Mouse (Mus musculus) embryonic facial prominence, embryonic 12.5 days (tissue): ENCODE data around the gene Cep128. TPM values are rescaled to one million over a fixed set of nuclear protein-coding genes. Genes with fewer than 3 reads are reported as not detected.

ENCODE experiments used
- ATAC-seq: fragments of 200-750 bp; cut with Nextera tagmentation; 2 replicates; pipeline ENCODE4 v1.8.0; 2017; ENCODE audit not compliant: insufficient number of reproducible peaks, insufficient read depth, low FRiP score, low TSS enrichment
- H3K27ac ChIP-seq: fragments of 300-500 bp; sonication (generic); 2 replicates; pipeline ENCODE4 v1.5.1; 2016; ENCODE audit warnings: mild to moderate bottlenecking
- H3K27me3 ChIP-seq: fragments of 300-500 bp; sonication (generic); 2 replicates; pipeline ENCODE4 v1.6.1; 2016; ENCODE audit warnings: mild to moderate bottlenecking, moderate library complexity
- H3K36me3 ChIP-seq: fragments of 300-500 bp; sonication (generic); 2 replicates; pipeline ENCODE4 v1.6.1; 2016; ENCODE audit warnings: mild to moderate bottlenecking
- H3K4me1 ChIP-seq: fragments of 300-500 bp; sonication (generic); 2 replicates; pipeline ENCODE4 v1.6.1; 2016
- H3K4me2 ChIP-seq: fragments of 300-500 bp; sonication (generic); replicated peaks from 2 replicates; pipeline ENCODE4 v1.6.1; 2016; ENCODE audit warnings: mild to moderate bottlenecking, moderate library complexity
- H3K4me3 ChIP-seq: fragments of 300-500 bp; sonication (generic); 2 replicates; pipeline ENCODE4 v1.5.1; 2016; ENCODE audit warnings: mild to moderate bottlenecking
- H3K9ac ChIP-seq: fragments of 300-500 bp; sonication (generic); 2 replicates; pipeline ENCODE4 v1.6.1; 2016; ENCODE audit warnings: mild to moderate bottlenecking, moderate library complexity
- H3K9me3 ChIP-seq: fragments of 300-500 bp; sonication (generic); 2 replicates; pipeline ENCODE4 v1.6.1; 2016; ENCODE audit warnings: mild to moderate bottlenecking, moderate library complexity
- WGBS: fragments of 180-500 bp; shearing (Covaris S2); methylation state at CpG from one replicate; pipeline ENCODE4 v1.1.7; 2016; 5-methylcytosine and 5-hydroxymethylcytosine counted together
- polyA plus RNA-seq: library from polyadenylated mRNA; unstranded; fragments of >200 nt; fragmentation: Nextera tagmentation; extraction: Ambion mirVana; gene quantifications from 2 replicates; pipeline ENCODE4 v1.2.1, GENCODE M21; 2016

Cep128 gene
- polyA plus RNA-seq, 1 experiment from 2014 or later = 9.3 TPM

DNA sequence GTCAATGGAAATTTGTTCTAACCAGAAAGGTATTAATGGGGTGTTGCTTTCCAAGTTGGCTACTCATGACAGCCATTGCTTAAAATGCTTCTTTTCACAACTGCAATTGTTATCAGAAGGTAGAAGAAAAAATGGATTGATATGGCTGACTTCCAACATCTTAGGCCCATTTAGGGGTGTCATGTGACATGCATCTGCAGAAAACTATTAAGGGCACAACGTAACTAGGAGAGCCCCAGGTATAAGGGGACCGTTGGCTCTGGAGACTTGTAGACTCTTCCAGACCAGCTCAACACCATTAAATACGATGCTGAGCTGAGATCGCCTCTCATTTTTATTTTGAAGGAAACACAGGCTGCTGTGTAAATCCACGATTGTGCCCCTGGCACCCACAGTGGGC, 308.6 kb downstream of the Cep128 start:
- Histone ChIP-seq H3K9ac (no peak overlapping the region), H3K27me3 (no peaks in the 10 kb centered on the region), H3K4me2 (no peak overlapping the region), H3K9me3 (no peaks in the 10 kb centered on the region), H3K36me3 (no peaks in the 10 kb centered on the region), H3K4me3 (no peak overlapping the region), H3K4me1 (no peaks in the 10 kb centered on the region), H3K27ac (no peak overlapping the region)
- WGBS = 86% methylated on average over 5 of the region's 5 CpGs
- ATAC-seq = no peak

- H3K9ac ChIP-seq = no peak overlapping the region
- H3K4me2 ChIP-seq = no peak overlapping the region
- H3K27me3 ChIP-seq = no peaks in the 10 kb centered on the region
- whole genome bisulfite sequencing = 92% methylated on average over 2 of the region's 2 CpGs
- H3K36me3 ChIP-seq = no peaks in the 10 kb centered on the region
- no peak overlapping the region for H3K4me3 ChIP-seq
- no peak for ATAC-seq
- H3K27ac ChIP-seq = no peak overlapping the region
- H3K4me1 ChIP-seq = no peaks in the 10 kb centered on the region
- H3K9me3 ChIP-seq = no peaks in the 10 kb centered on the region
Measured at GRCm38 (mm10) chr12:91070551-91071045, 313.6 kb downstream of the Cep128 start.

DNA sequence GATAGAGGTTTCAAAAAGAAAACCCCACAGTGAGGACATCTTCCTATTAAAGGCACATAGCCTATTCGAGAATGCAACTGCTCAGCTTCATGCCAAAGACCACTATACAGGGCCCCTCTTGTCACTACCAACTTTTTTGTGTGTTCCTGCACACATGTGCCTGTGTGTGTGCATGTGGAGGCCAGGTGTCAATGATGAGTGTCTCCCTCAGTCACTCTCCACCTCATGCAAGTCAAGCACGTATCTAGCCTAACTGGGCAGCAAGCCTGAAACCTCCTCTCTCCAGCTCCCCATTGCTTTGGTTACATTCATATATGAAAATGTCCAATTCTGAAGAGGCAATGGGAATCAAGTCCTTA, 317.1 kb downstream of the Cep128 start:
- no peak overlapping the region for H3K9ac ChIP-seq
- H3K9me3 ChIP-seq = no peaks in the 10 kb centered on the region
- H3K27me3 ChIP-seq = no peaks in the 10 kb centered on the region
- no peaks in the 10 kb centered on the region for H3K4me1 ChIP-seq
- no peak overlapping the region for H3K27ac ChIP-seq
- 91% methylated on average over 2 of the region's 2 CpGs for WGBS
- H3K36me3 ChIP-seq = no peaks in the 10 kb centered on the region
- no peak overlapping the region for H3K4me3 ChIP-seq
- no peak overlapping the region for H3K4me2 ChIP-seq
- no peak for ATAC-seq

GRCm38 (mm10) chr12:91066286-91067082, 317.7 kb downstream of the Cep128 start:
- no peaks in the 10 kb centered on the region for H3K9me3 ChIP-seq
- H3K27ac ChIP-seq = no peak overlapping the region
- H3K9ac ChIP-seq = no peak overlapping the region
- no peaks in the 10 kb centered on the region for H3K4me1 ChIP-seq
- ATAC-seq = no peak
- H3K27me3 ChIP-seq = no peaks in the 10 kb centered on the region
- 73% methylated on average over 5 of the region's 5 CpGs for WGBS
- no peak overlapping the region for H3K4me3 ChIP-seq
- no peaks in the 10 kb centered on the region for H3K36me3 ChIP-seq
- no peak overlapping the region for H3K4me2 ChIP-seq

GRCm38 (mm10) chr12:91065423-91065822, 318.8 kb downstream of the Cep128 start:
- ATAC-seq = no peak
- H3K9me3 ChIP-seq = no peaks in the 10 kb centered on the region
- no peak overlapping the region for H3K9ac ChIP-seq

DNA sequence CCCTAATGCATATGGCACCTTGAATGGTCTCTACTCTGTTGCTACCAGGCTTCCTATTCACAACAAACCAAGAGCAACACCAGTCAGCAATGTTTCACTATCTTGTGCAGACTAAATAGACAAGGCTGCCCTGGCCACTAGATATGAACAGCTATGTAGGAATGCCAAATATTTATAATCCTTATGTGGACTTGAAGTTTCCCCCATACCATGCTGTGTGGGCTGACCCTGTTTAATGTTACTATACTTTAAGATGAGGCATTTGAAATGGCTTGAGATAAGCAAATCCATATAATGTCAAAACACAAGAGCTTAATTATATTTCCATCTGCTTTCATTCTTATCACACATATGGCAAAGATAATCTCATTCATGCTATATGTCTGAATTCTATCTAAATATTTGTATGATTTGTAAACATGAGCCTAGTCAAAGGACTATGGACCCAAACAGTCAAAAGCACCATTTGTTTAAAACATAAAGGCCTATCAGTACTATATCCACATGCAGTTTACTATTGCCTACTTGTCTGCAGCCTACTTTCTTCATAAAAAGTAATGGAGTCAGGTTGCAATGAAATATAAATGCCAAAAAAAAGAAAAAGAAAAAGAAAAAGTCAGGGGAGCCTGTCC, 319.7 kb downstream of the Cep128 start:
- Histone ChIP-seq H3K9ac (no peak overlapping the region), H3K4me3 (no peak overlapping the region), H3K36me3 (no peaks in the 10 kb centered on the region), H3K9me3 (no peaks in the 10 kb centered on the region), H3K27me3 (no peaks in the 10 kb centered on the region), H3K27ac (no peak overlapping the region), H3K4me2 (no peak overlapping the region), H3K4me1 (no peaks in the 10 kb centered on the region)
- no peak for ATAC-seq

More at GRCm38 (mm10) chr12:91065423-91065822, 318.8 kb downstream of the Cep128 start:
- no peaks in the 10 kb centered on the region for H3K27me3 ChIP-seq
- H3K4me3 ChIP-seq = no peak overlapping the region
- H3K4me2 ChIP-seq = no peak overlapping the region
- 83% methylated on average over 3 of the region's 3 CpGs for WGBS
- no peak overlapping the region for H3K27ac ChIP-seq
- H3K36me3 ChIP-seq = no peaks in the 10 kb centered on the region
- no peaks in the 10 kb centered on the region for H3K4me1 ChIP-seq

- no peak for ATAC-seq
- no peaks in the 10 kb centered on the region for H3K9me3 ChIP-seq
- no peak overlapping the region for H3K4me2 ChIP-seq
- H3K27me3 ChIP-seq = no peaks in the 10 kb centered on the region
- WGBS = 84% methylated on average over 4 of the region's 4 CpGs
- no peak overlapping the region for H3K9ac ChIP-seq
- H3K36me3 ChIP-seq = no peaks in the 10 kb centered on the region
- no peak overlapping the region for H3K4me3 ChIP-seq
- H3K27ac ChIP-seq = no peak overlapping the region
- H3K4me1 ChIP-seq = no peaks in the 10 kb centered on the region
Measured at GRCm38 (mm10) chr12:91063337-91064015, 320.7 kb downstream of the Cep128 start.

DNA sequence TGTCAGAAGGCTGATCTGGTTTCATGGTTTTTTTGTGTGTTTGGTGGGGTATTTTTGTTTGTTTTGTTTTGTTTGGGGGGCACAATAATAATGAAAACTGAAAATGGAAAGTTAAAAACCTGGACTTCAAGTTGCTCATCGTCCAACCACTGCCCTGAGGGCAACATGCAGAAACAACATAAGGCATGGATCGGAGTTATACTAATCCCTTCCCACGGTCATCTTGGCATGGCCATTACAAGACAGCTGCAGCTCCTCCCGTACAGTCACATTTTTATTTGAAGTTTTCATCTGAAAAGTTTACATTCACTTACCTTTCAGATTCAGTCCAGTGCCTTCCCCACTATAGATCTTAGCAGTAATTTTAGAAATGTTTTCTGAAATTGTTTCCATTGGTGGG, 321.5 kb downstream of the Cep128 start:
- Histone ChIP-seq H3K27ac (no peak overlapping the region), H3K9ac (no peak overlapping the region), H3K4me3 (no peak overlapping the region), H3K27me3 (no peaks in the 10 kb centered on the region), H3K4me2 (no peak overlapping the region), H3K9me3 (no peaks in the 10 kb centered on the region), H3K4me1 (no peaks in the 10 kb centered on the region), H3K36me3 (no peaks in the 10 kb centered on the region)
- WGBS = 69% methylated on average over 4 of the region's 4 CpGs
- no peak for ATAC-seq

GRCm38 (mm10) chr12:91059704-91060318, 324.4 kb downstream of the Cep128 start:
- 88% methylated on average over 12 of the region's 12 CpGs for WGBS

DNA sequence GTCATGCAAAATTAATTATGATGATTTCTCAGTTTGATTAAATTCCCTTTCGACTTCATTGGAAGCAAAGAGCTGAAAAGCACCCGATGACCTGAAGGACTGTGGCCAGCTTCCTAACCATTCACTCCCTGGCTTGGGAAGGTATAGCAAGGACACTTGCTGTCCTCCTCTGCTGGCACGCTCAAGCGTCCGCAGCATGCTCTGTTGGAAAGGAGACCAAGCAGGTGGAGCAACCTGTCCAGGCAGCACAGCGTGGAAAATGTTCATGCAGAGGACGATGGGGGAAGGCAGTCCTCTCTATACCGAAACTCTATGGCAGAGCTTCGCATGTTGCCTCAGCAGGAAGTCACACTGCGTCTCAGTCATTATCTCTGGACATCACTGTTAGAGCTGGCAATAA, 327.3 kb downstream of the Cep128 start:
- Histone ChIP-seq H3K4me1 (no peaks in the 10 kb centered on the region), H3K9ac (no peak overlapping the region), H3K9me3 (no peaks in the 10 kb centered on the region), H3K4me2 (no peak overlapping the region), H3K27ac (no peak overlapping the region), H3K4me3 (no peak overlapping the region), H3K27me3 (no peaks in the 10 kb centered on the region), H3K36me3 (no peaks in the 10 kb centered on the region)
- 87% methylated on average over 10 of the region's 10 CpGs for WGBS
- ATAC-seq = no peak

More at GRCm38 (mm10) chr12:91059704-91060318, 324.4 kb downstream of the Cep128 start:
- no peak overlapping the region for H3K4me3 ChIP-seq
- H3K9ac ChIP-seq = no peak overlapping the region
- H3K4me2 ChIP-seq = no peak overlapping the region
- no peak overlapping the region for H3K27ac ChIP-seq
- no peak for ATAC-seq
- no peaks in the 10 kb centered on the region for H3K27me3 ChIP-seq
- H3K36me3 ChIP-seq = no peaks in the 10 kb centered on the region
- no peaks in the 10 kb centered on the region for H3K4me1 ChIP-seq
- no peaks in the 10 kb centered on the region for H3K9me3 ChIP-seq

DNA sequence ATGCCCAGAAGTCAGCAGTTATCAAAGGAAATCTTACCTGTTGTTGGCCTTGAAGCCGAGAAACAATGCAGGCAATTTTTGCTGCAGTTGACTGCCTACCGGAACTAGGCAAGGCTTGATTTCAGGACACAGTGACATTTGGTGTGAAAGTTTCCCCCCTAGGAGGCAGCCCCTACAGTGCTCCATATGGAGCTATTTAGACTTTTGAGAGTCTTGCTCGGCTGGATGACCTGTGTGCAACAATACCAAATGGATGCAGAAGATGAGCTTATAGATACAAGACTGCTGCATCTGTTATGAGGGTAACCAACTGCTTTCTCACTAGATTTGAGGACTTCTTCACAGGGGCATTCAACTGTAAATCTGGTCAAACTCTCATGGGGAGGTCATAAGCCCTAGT, 331.9 kb downstream of the Cep128 start:
- no peak for ATAC-seq
- H3K4me1 ChIP-seq = no peaks in the 10 kb centered on the region
- H3K27ac ChIP-seq = no peak overlapping the region
- no peak overlapping the region for H3K4me2 ChIP-seq
- WGBS = 75% methylated on average over 3 of the region's 3 CpGs
- no peak overlapping the region for H3K9ac ChIP-seq
- H3K27me3 ChIP-seq = no peaks in the 10 kb centered on the region
- H3K4me3 ChIP-seq = no peak overlapping the region
- H3K36me3 ChIP-seq = no peaks in the 10 kb centered on the region
- no peaks in the 10 kb centered on the region for H3K9me3 ChIP-seq
